Mouse (Mus musculus): ENCODE measurements at regions not wholly inside any gene's neighbourhood (a gene's known extent, or its start where the extent isn't known, plus 50 kb on each side); places are given as distances from the start of the nearest gene placed in this dataset.

- DNase-seq: no peak
Observed at GRCm38 (mm10) chr19:51102411-51102810, 424.0 kb upstream of the Sorcs1 start.

- DNase-seq: no peak
Observed at GRCm38 (mm10) chr19:51074762-51075161, 396.3 kb upstream of the Sorcs1 start.

- no peak for DNase-seq
Observed at GRCm38 (mm10) chr19:51059961-51060665, 381.7 kb upstream of the Sorcs1 start.

GRCm38 (mm10) chr19:51043544-51043943 is 365.1 kb upstream of the Sorcs1 start:
- no peak for DNase-seq

- no peak for DNase-seq
Observed at GRCm38 (mm10) chr19:50994471-50994870, 316.0 kb upstream of the Sorcs1 start.

- DNase-seq: peak; percentile 4
Observed at GRCm38 (mm10) chr19:50971066-50971465, 292.6 kb upstream of the Sorcs1 start.

- no peak for DNase-seq
Observed at GRCm38 (mm10) chr19:50961910-50962309, 283.5 kb upstream of the Sorcs1 start.

- DNase-seq: no peak
Observed at GRCm38 (mm10) chr19:50945006-50945405, 266.6 kb upstream of the Sorcs1 start.

GRCm38 (mm10) chr19:50911646-50912045 is 233.2 kb upstream of the Sorcs1 start:
- DNase-seq: no peak

GRCm38 (mm10) chr19:50910674-50911073 is 232.2 kb upstream of the Sorcs1 start:
- DNase-seq: no peak

- no peak for DNase-seq
Observed at GRCm38 (mm10) chr19:50908751-50909150, 230.3 kb upstream of the Sorcs1 start.

- no peak for DNase-seq
Observed at GRCm38 (mm10) chr19:50893755-50894154, 215.3 kb upstream of the Sorcs1 start.

- no peak for DNase-seq
Observed at GRCm38 (mm10) chr19:50872661-50873060, 194.2 kb upstream of the Sorcs1 start.

GRCm38 (mm10) chr19:50872144-50872543 is 193.7 kb upstream of the Sorcs1 start:
- no peak for DNase-seq

- no peak for DNase-seq
Observed at GRCm38 (mm10) chr19:50854854-50855253, 176.4 kb upstream of the Sorcs1 start.

- no peak for DNase-seq
Observed at GRCm38 (mm10) chr19:50840499-50840898, 162.1 kb upstream of the Sorcs1 start.
